Comparison of ENCODE assay signal across 8 mouse cellular contexts in genomic region chr15:84231113-84231712, GRCm38 (mm10). TPM values are rescaled to one million over a fixed set of nuclear protein-coding genes. Genes with fewer than 3 reads are reported as not detected.
DNase-seq lines count a peak whose midpoint lies in the region; ATAC-seq and TF ChIP-seq lines count a peak whose summit lies in the region.

No protein-coding gene starts in this region.

- H3K4me2 ChIP-seq in kidney, embryonic 16.5 days (replicated peaks; ENCODE audit: low read depth, low read length) = peak overlapping the region; percentile 82
- peak overlapping the region; percentile 96 for H3K4me2 ChIP-seq in liver, embryonic 13.5 days

- DNase-seq in adrenal gland, postnatal 10 days = peak; percentile 35
- no peak for DNase-seq in adrenal gland, postnatal 25 days
- DNase-seq in cerebellum, postnatal 10 days = peak; percentile 75 to 77
- DNase-seq in heart, adult 2 months = peak; percentile 66 to 80
- peak; percentile 78 for DNase-seq in liver, embryonic 13.5 days
- DNase-seq in neural tube, embryonic 10.5 days (ENCODE audit: extremely low spot score, low spot score) = peak; percentile 57
- no peak for DNase-seq in thymus, postnatal 10 days (ENCODE audit: low spot score in 2 of 2)

- peaks cover 2% of the 10 kb centered on the region; the same call in 1 of the 2 replicates for H3K79me2 ChIP-seq in heart, adult 2 months (replicated peaks; ENCODE audit: control insufficient read depth, insufficient read depth, low read length)

- peak overlapping the region; percentile 94 for H3K4me3 ChIP-seq in heart, adult 2 months
- peak overlapping the region; percentile 55 for H3K4me3 ChIP-seq in kidney, embryonic 16.5 days (ENCODE audit: low read length)
- H3K4me3 ChIP-seq in liver, embryonic 13.5 days (replicated peaks) = peak overlapping the region; percentile 78

- 0 out of 2 replicates have a peak, but pooled peaks have one; percentile 20 for TF ChIP-seq EP300 in heart, adult 2 months (IDR thresholded peaks at IDR 0.05; ENCODE audit: insufficient read depth, low read depth, low read length)

- TF ChIP-seq CTCF in heart, adult 2 months (IDR thresholded peaks at IDR 0.05) = no peak

- peak overlapping the region; percentile 73 for H3K9ac ChIP-seq in heart, adult 2 months (ENCODE audit: low read depth, low read length)
- peak overlapping the region; percentile 55 for H3K9ac ChIP-seq in kidney, embryonic 16.5 days (replicated peaks; ENCODE audit: low read length)
- H3K9ac ChIP-seq in liver, embryonic 13.5 days = peak overlapping the region; percentile 80

- intact Hi-C loops in heart, adult 2 months (cut with DNase I) = loop anchor here (1.0 to 2.0 kb wide), 2 partner anchors 20 to 39 kb away; partner anchors contain the start of gene Samm50

- ATAC-seq in kidney, embryonic 16.5 days (ENCODE audit: low FRiP score, low TSS enrichment) = 0 out of 2 replicates have a peak, but pooled peaks have one; percentile 28
- ATAC-seq in liver, embryonic 13.5 days (ENCODE audit: low read depth) = peak; percentile 95

- peak overlapping the region; percentile 99 for H3K27ac ChIP-seq in heart, adult 2 months
- peak overlapping the region; percentile 54 for H3K27ac ChIP-seq in kidney, embryonic 16.5 days (ENCODE audit: low read length)
- H3K27ac ChIP-seq in liver, embryonic 13.5 days = peak overlapping the region; percentile 89

- H3K4me1 ChIP-seq in heart, adult 2 months (ENCODE audit: control insufficient read depth, insufficient read depth, low read length) = peaks cover 18% of the 10 kb centered on the region
- H3K4me1 ChIP-seq in kidney, embryonic 16.5 days (ENCODE audit: insufficient read depth, low read length) = peaks cover 13% of the 10 kb centered on the region
- peaks cover 60% of the 10 kb centered on the region for H3K4me1 ChIP-seq in liver, embryonic 13.5 days (replicated peaks)

- H3K9me3 ChIP-seq in kidney, embryonic 16.5 days (ENCODE audit: low read length) = no peaks in the 10 kb centered on the region
- no peaks in the 10 kb centered on the region for H3K9me3 ChIP-seq in liver, embryonic 13.5 days (replicated peaks)

- 5% methylated on average over 16 of the region's 16 CpGs for WGBS in heart, adult 2 months
- 5% methylated on average over 16 of the region's 16 CpGs for WGBS in kidney, embryonic 16.5 days
- WGBS in liver, embryonic 13.5 days (ENCODE audit: insufficient replicate concordance) = 3% methylated on average over 13 of the region's 16 CpGs

- H3K36me3 ChIP-seq in heart, adult 2 months (ENCODE audit: control insufficient read depth, insufficient read depth, low read length) = no peaks in the 10 kb centered on the region; the same call in 1 of the 2 replicates
- no peaks in the 10 kb centered on the region for H3K36me3 ChIP-seq in kidney, embryonic 16.5 days (ENCODE audit: insufficient read depth, low read length)
- H3K36me3 ChIP-seq in liver, embryonic 13.5 days = peaks cover 5% of the 10 kb centered on the region; the same call in 1 of the 2 replicates

- H3K27me3 ChIP-seq in heart, adult 2 months (ENCODE audit: control insufficient read depth, insufficient read depth, low read length) = no peaks in the 10 kb centered on the region
- H3K27me3 ChIP-seq in kidney, embryonic 16.5 days (ENCODE audit: insufficient read depth, low read length) = peaks cover 6% of the 10 kb centered on the region
- peaks cover 10% of the 10 kb centered on the region; the same call in 1 of the 2 replicates for H3K27me3 ChIP-seq in liver, embryonic 13.5 days

- peak; percentile 54; the same call in 1 of the 2 replicates for TF ChIP-seq POLR2A in heart, adult 2 months (IDR thresholded peaks at IDR 0.05; ENCODE audit: insufficient read depth, low read depth, low read length)

RNA-seq across cellular contexts. Expression of gene Parvb, which starts 0.6 kb away (rescaled TPM):
- 10 to 100 TPM; 33.2 to 42.1 TPM for total RNA-seq in adrenal gland, postnatal 10 days (2021)
- 18.0 and 18.8 TPM in 2 replicates for total RNA-seq in adrenal gland, postnatal 25 days (2021)
- total RNA-seq in heart, adult 2 months (2021) = 100 to 1,000 TPM in 1 of 2 experiments, 10 to 100 TPM in 1; 99.4 to 116 TPM
- 58.5 and 61.6 TPM in 2 replicates for polyA plus RNA-seq in heart, adult 2 months (2012; rRNA removed)
- polyA plus RNA-seq in kidney, embryonic 16.5 days (2015; fragmentation: Nextera tagmentation; extraction: Ambion mirVana) = 3.1 and 3.5 TPM in 2 replicates
- 6.7 and 8.1 TPM in 2 replicates for polyA plus RNA-seq in liver, embryonic 13.5 days (2015; fragmentation: Nextera tagmentation; extraction: Ambion mirVana)

RNA-seq across cellular contexts. Expression of gene Samm50, which starts 39.2 kb away (rescaled TPM):
- total RNA-seq in adrenal gland, postnatal 10 days (2021) = 100 to 1,000 TPM; 240 to 293 TPM
- 136 and 143 TPM in 2 replicates for total RNA-seq in adrenal gland, postnatal 25 days (2021)
- 100 to 1,000 TPM; 258 to 289 TPM for total RNA-seq in heart, adult 2 months (2021)
- 27.8 and 36.6 TPM in 2 replicates for polyA plus RNA-seq in heart, adult 2 months (2012; rRNA removed)
- polyA plus RNA-seq in kidney, embryonic 16.5 days (2015; fragmentation: Nextera tagmentation; extraction: Ambion mirVana) = 136 and 143 TPM in 2 replicates
- polyA plus RNA-seq in liver, embryonic 13.5 days (2015; fragmentation: Nextera tagmentation; extraction: Ambion mirVana) = 98.0 and 106 TPM in 2 replicates

Comparison
In these comparisons a context has a peak if more than half of its experiments do, and no peak if none do; other contexts are left out.
1. DNase-seq: peak in adrenal gland, postnatal 10 days (single experiment), cerebellum, postnatal 10 days (2 of 2), heart, adult 2 months (2 of 2), liver, embryonic 13.5 days (single experiment) and neural tube, embryonic 10.5 days (single experiment); none in adrenal gland, postnatal 25 days (single experiment) and thymus, postnatal 10 days (0 of 2).
2. Peak in every context shown above with its lines, with median percentiles within 50 percentile points of each other: H3K27ac ChIP-seq, H3K4me3 ChIP-seq and H3K9ac ChIP-seq.